Mouse (Mus musculus): ENCODE measurements around the gene Huwe1. TPM values are rescaled to one million over a fixed set of nuclear protein-coding genes. Genes with fewer than 3 reads are reported as not detected.

Gene Huwe1
- total RNA-seq, 2 experiments from 2014 or later: 300 to 301 TPM

- DNase-seq: no peak
- intact Hi-C loops (cut with DNase I): loop anchor here (10.0 kb wide), 1 partner anchor 208 kb away; no protein-coding TSS in a partner anchor
These were observed 146.4 kb downstream of the Huwe1 start for GRCm38 (mm10) chrX:151946986-151947385.

GRCm38 (mm10) chrX:151947781-151948180 lies 147.2 kb downstream of the Huwe1 start:
- intact Hi-C loops (cut with DNase I): loop anchor here (10.0 kb wide), 1 partner anchor 207 kb away; no protein-coding TSS in a partner anchor
- no peak for DNase-seq

GRCm38 (mm10) chrX:151950231-151950630 lies 149.6 kb downstream of the Huwe1 start:
- DNase-seq: no peak
- intact Hi-C loops (cut with DNase I): no loop called here

- DNase-seq: no peak
- intact Hi-C loops (cut with DNase I): no loop called here
These were observed 150.6 kb downstream of the Huwe1 start for GRCm38 (mm10) chrX:151951181-151951580.

Small RNAs within 50 kb of the gene (microRNA-seq; reads per million reads assigned to microRNA genes)
- gene Mir3113 (not detected), gene Mir98 (4,437 reads per million, percentile 88 among the genes with 10 or more reads in this experiment), gene Mirlet7f-2 (3,394 reads per million, percentile 87 among the genes with 10 or more reads in this experiment)

Other genes starting within 250 kb of the Huwe1 start
- gene Hsd17b10, start 201.0 kb downstream of the Huwe1 start, total RNA-seq (2021): 10 to 100 TPM; 49.0 to 58.2 TPM
- under 1 TPM; 0.24 to 0.76 TPM for gene Ribc1, start 215.5 kb downstream of the Huwe1 start, total RNA-seq (2021)
- 10 to 100 TPM; 57.7 to 69.7 TPM for gene Smc1a, start 215.6 kb downstream of the Huwe1 start, total RNA-seq (2021)

Data from left cerebral cortex, postnatal 4 days (tissue).